Mouse (Mus musculus) MEL (cell line): ENCODE measurements around the gene Cops2. TPM values are rescaled to one million over a fixed set of nuclear protein-coding genes. Genes with fewer than 3 reads are reported as not detected.
A peak's percentile ranks its signal among the peaks of the same experiment; 100 is the strongest.

ENCODE experiments used
- DNase-seq: peaks from one replicate; pipeline ENCODE4 v3.0.0; 2011; ENCODE audit warnings: low read depth, low spot score
- H3K27ac ChIP-seq: 2 replicates; pipeline ENCODE4 v1.5.1; 2012; ENCODE audit warnings: low read depth, mild to moderate bottlenecking, control low read depth, low read length, moderate library complexity; ENCODE audit not compliant: control insufficient read depth
- H3K27me3 ChIP-seq, 2 experiments: fragments of 150-350 bp in 1 of 2; sonication (generic) in 1 of 2; 2 replicates each; pipeline ENCODE4 v1.6.1; 2012; ENCODE audit warnings: low read length in 2 of 2, mild to moderate bottlenecking in 2 of 2, improper control_type of control experiment in 1 of 2, moderate library complexity in 1 of 2; ENCODE audit not compliant: insufficient read depth in 2 of 2, control insufficient read depth in 1 of 2
- H3K36me3 ChIP-seq, 2 experiments: 2 replicates each; pipeline ENCODE4 v1.6.1; 2012 to 2014; ENCODE audit warnings: low read length in 2 of 2, improper control_type of control experiment in 1 of 2, inconsistent platforms in 1 of 2, mild to moderate bottlenecking in 1 of 2; ENCODE audit not compliant: insufficient read depth in 2 of 2, control insufficient read depth in 1 of 2
- H3K4me1 ChIP-seq, 2 experiments: fragments of 150-350 bp in 1 of 2; sonication (generic) in 1 of 2; 2 replicates each; pipeline ENCODE4 v1.6.1; 2012; ENCODE audit warnings: low read length in 2 of 2, improper control_type of control experiment in 1 of 2, mild to moderate bottlenecking in 1 of 2; ENCODE audit not compliant: insufficient read depth in 2 of 2, control insufficient read depth in 1 of 2
- H3K4me3 ChIP-seq, 2 experiments: fragments of 150-350 bp in 1 of 2; sonication (generic) in 1 of 2; 2 replicates each; pipeline ENCODE4 v1.5.1; 2012; ENCODE audit warnings: low read depth in 2 of 2, low read length in 2 of 2, mild to moderate bottlenecking in 2 of 2, moderate library complexity in 2 of 2, control low read depth in 1 of 2, improper control_type of control experiment in 1 of 2; ENCODE audit not compliant: control insufficient read depth in 1 of 2, insufficient read depth in 1 of 2
- H3K79me2 ChIP-seq: 2 replicates; pipeline ENCODE4 v1.6.1; 2012; ENCODE audit warnings: mild to moderate bottlenecking, low read length, moderate library complexity; ENCODE audit not compliant: control insufficient read depth, poor library complexity, insufficient read depth
- H3K9ac ChIP-seq: 2 replicates; pipeline ENCODE4 v1.6.1; 2012; ENCODE audit warnings: low read depth, mild to moderate bottlenecking, control low read depth, low read length, moderate library complexity; ENCODE audit not compliant: control insufficient read depth, poor library complexity, severe bottlenecking
- H3K9me3 ChIP-seq: fragments of 150-350 bp; sonication (generic); replicated peaks from 2 replicates; pipeline ENCODE4 v1.6.1; 2012; ENCODE audit warnings: mild to moderate bottlenecking, low read length, improper control_type of control experiment, moderate library complexity; ENCODE audit not compliant: insufficient read depth
- BHLHE40 ChIP-seq: IDR thresholded peaks from 2 replicates; pipeline ENCODE4 v1.6.1; 2012; ENCODE audit warnings: low read depth, mild to moderate bottlenecking, inconsistent platforms, low read length, improper control_type of control experiment, borderline replicate concordance
- CHD1 ChIP-seq: IDR thresholded peaks from 2 replicates; pipeline ENCODE4 v1.6.1; 2012; ENCODE audit warnings: low read depth, mild to moderate bottlenecking, inconsistent platforms, low read length, improper control_type of control experiment
- CHD2 ChIP-seq: IDR thresholded peaks from 2 replicates; pipeline ENCODE4 v1.6.1; 2011; ENCODE audit warnings: low read length, improper control_type of control experiment
- ETS1 ChIP-seq: IDR thresholded peaks from 2 replicates; pipeline ENCODE4 v1.6.1; 2012; ENCODE audit warnings: low read depth, mild to moderate bottlenecking, inconsistent platforms, low read length, improper control_type of control experiment, moderate library complexity
- GABPA ChIP-seq: IDR thresholded peaks from 2 replicates; pipeline ENCODE4 v1.6.1; 2012; ENCODE audit warnings: low read depth, mild to moderate bottlenecking, inconsistent platforms, low read length, improper control_type of control experiment, moderate library complexity
- GATA1 ChIP-seq: IDR thresholded peaks from 2 replicates; pipeline ENCODE4 v1.6.1; 2011; ENCODE audit warnings: low read depth, low read length, improper control_type of control experiment
- HCFC1 ChIP-seq: IDR thresholded peaks from 2 replicates; pipeline ENCODE4 v1.6.1; 2012; ENCODE audit warnings: low read depth, mild to moderate bottlenecking, inconsistent platforms, low read length, improper control_type of control experiment, moderate library complexity
- KAT2A ChIP-seq: conservative IDR thresholded peaks from 2 replicates; pipeline ENCODE4 v1.6.1; 2012; ENCODE audit warnings: low read depth, low read length, improper control_type of control experiment, inconsistent platforms
- MAZ ChIP-seq: IDR thresholded peaks from 2 replicates; pipeline ENCODE4 v1.6.1; 2012; ENCODE audit warnings: low read depth, mild to moderate bottlenecking, inconsistent platforms, low read length, improper control_type of control experiment
- MEF2A ChIP-seq: IDR thresholded peaks from 2 replicates; pipeline ENCODE4 v1.6.1; 2014; ENCODE audit warnings: low read depth, mild to moderate bottlenecking, inconsistent platforms, low read length, improper control_type of control experiment; ENCODE audit not compliant: poor library complexity, insufficient replicate concordance, severe bottlenecking; ENCODE audit errors: extremely low read depth
- MXI1 ChIP-seq: IDR thresholded peaks from 2 replicates; pipeline ENCODE4 v1.6.1; 2011; ENCODE audit warnings: mild to moderate bottlenecking, low read depth, low read length, improper control_type of control experiment
- MYB ChIP-seq: IDR thresholded peaks from 2 replicates; pipeline ENCODE4 v1.6.1; 2011; ENCODE audit warnings: mild to moderate bottlenecking, low read depth, low read length, improper control_type of control experiment
- MYC ChIP-seq: IDR thresholded peaks from 2 replicates; pipeline ENCODE4 v1.6.1; 2011; ENCODE audit warnings: low read depth, mild to moderate bottlenecking, low read length, improper control_type of control experiment, moderate library complexity
- NELFE ChIP-seq: IDR thresholded peaks from 2 replicates; pipeline ENCODE4 v1.6.1; 2011; ENCODE audit warnings: low read depth, low read length, improper control_type of control experiment
- NRF1 ChIP-seq: IDR thresholded peaks from 2 replicates; pipeline ENCODE4 v1.6.1; 2014; ENCODE audit warnings: low read depth, mild to moderate bottlenecking, inconsistent platforms, low read length, improper control_type of control experiment, moderate library complexity; ENCODE audit not compliant: poor library complexity, insufficient read depth, severe bottlenecking
- POLR2A ChIP-seq, 2 experiments: IDR thresholded peaks; 2 replicates each; pipeline ENCODE4 v1.6.1; 2011 to 2012; ENCODE audit warnings: low read length in 2 of 2, mild to moderate bottlenecking in 2 of 2, control low read depth in 1 of 2, improper control_type of control experiment in 1 of 2, low read depth in 1 of 2, moderate library complexity in 1 of 2; ENCODE audit not compliant: control insufficient read depth in 1 of 2, insufficient read depth in 1 of 2, poor library complexity in 1 of 2
- POLR2AphosphoS2 ChIP-seq: IDR thresholded peaks from 2 replicates; pipeline ENCODE4 v1.6.1; 2011; ENCODE audit warnings: low read length, improper control_type of control experiment
- POLR2AphosphoS5 ChIP-seq: IDR thresholded peaks from 2 replicates; pipeline ENCODE4 v1.6.1; 2012; ENCODE audit warnings: low read depth, borderline replicate concordance, mild to moderate bottlenecking, inconsistent platforms, low read length, moderate library complexity, mixed read lengths
- RAD21 ChIP-seq: IDR thresholded peaks from 2 replicates; pipeline ENCODE4 v1.6.1; 2011; ENCODE audit warnings: mild to moderate bottlenecking, low read depth, low read length, improper control_type of control experiment
- RCOR1 ChIP-seq: IDR thresholded peaks from 2 replicates; pipeline ENCODE4 v1.6.1; 2012; ENCODE audit warnings: low read depth, mild to moderate bottlenecking, inconsistent platforms, low read length, improper control_type of control experiment
- SIN3A ChIP-seq: IDR thresholded peaks from 2 replicates; pipeline ENCODE4 v1.6.1; 2012; ENCODE audit warnings: low read length, improper control_type of control experiment, inconsistent platforms
- SMC3 ChIP-seq: IDR thresholded peaks from 2 replicates; pipeline ENCODE4 v1.6.1; 2011; ENCODE audit warnings: low read depth, low read length, improper control_type of control experiment
- TAL1 ChIP-seq: IDR thresholded peaks from 2 replicates; pipeline ENCODE4 v1.6.1; 2012; ENCODE audit warnings: mild to moderate bottlenecking, inconsistent platforms, low read length, moderate library complexity, mixed read lengths
- TCF12 ChIP-seq: IDR thresholded peaks from 2 replicates; pipeline ENCODE4 v1.6.1; 2014; ENCODE audit warnings: low read depth, mild to moderate bottlenecking, inconsistent platforms, low read length, improper control_type of control experiment, moderate library complexity
- UBTF ChIP-seq: IDR thresholded peaks from 2 replicates; pipeline ENCODE4 v1.6.1; 2012; ENCODE audit warnings: low read depth, mild to moderate bottlenecking, inconsistent platforms, low read length, improper control_type of control experiment, moderate library complexity, borderline replicate concordance; ENCODE audit not compliant: insufficient read depth
- ZC3H11A ChIP-seq: IDR thresholded peaks from 2 replicates; pipeline ENCODE4 v1.6.1; 2012; ENCODE audit warnings: low read depth, mild to moderate bottlenecking, inconsistent platforms, low read length, improper control_type of control experiment
- ZMIZ1 ChIP-seq: IDR thresholded peaks from 2 replicates; pipeline ENCODE4 v1.6.1; 2012; ENCODE audit warnings: low read depth, mild to moderate bottlenecking, inconsistent platforms, low read length, improper control_type of control experiment, moderate library complexity
- ZNF384 ChIP-seq: IDR thresholded peaks from 2 replicates; pipeline ENCODE4 v1.6.1; 2012; ENCODE audit warnings: low read depth, mild to moderate bottlenecking, inconsistent platforms, low read length, improper control_type of control experiment
- polyA plus RNA-seq, 2 experiments: library from polyadenylated mRNA; stranded (reverse) in 1 of 2; unstranded in 1 of 2; fragments of >175 nt in 1 of 2; fragments of >200 nt in 1 of 2; gene quantifications; 2 replicates each; pipeline versions ENCODE4 v1.2.1 to v1.2.4; 2012; ENCODE audit warnings: low replicate concordance in 2 of 2, low read depth in 1 of 2; ENCODE audit not compliant: insufficient read length in 2 of 2, insufficient read depth in 1 of 2, missing spikeins in 1 of 2
- total RNA-seq: library from RNA; depleted of rRNA; stranded (reverse); fragments of 300-350 nt; gene quantifications from 2 replicates; pipeline ENCODE4 v1.2.3, GENCODE M21; 2012

Cops2 gene
- total and polyA plus RNA-seq, 3 experiments: 65.3 to 131 (median 66.2) TPM

- Histone ChIP-seq H3K36me3 (no peaks in the 10 kb centered on the region), H3K4me1 (peaks cover 0 to 2% of the 10 kb centered on the region in 2 experiments; a peak in 1 of 4 replicates), H3K27me3 (peaks cover 0 to 2% of the 10 kb centered on the region in 2 experiments; a peak in 2 of 4 replicates), H3K79me2 (no peaks in the 10 kb centered on the region), H3K9ac (no peak overlapping the region), H3K9me3 (no peaks in the 10 kb centered on the region), H3K27ac (no peak overlapping the region), H3K4me3 (no peak overlapping the region)
- TF ChIP-seq ZC3H11A (no peak), POLR2A (IDR thresholded peaks at IDR 0.05; ENCODE audit: control insufficient read depth in 1 of 2, insufficient read depth in 1 of 2, low read depth in 1 of 2, low read length in 2 of 2, poor library complexity in 1 of 2) (no peak), GABPA (no peak), CHD2 (no peak), CHD1 (no peak), UBTF (no peak)
- DNase-seq: no peak
Measured at GRCm38 (mm10) chr2:125801947-125802346, 57.0 kb downstream of the Cops2 start.

- no peak overlapping the region for H3K4me3 ChIP-seq
- no peak for DNase-seq
- H3K36me3 ChIP-seq: no peaks in the 10 kb centered on the region
- H3K79me2 ChIP-seq: no peaks in the 10 kb centered on the region
- H3K27ac ChIP-seq: no peak overlapping the region
- no peak overlapping the region for H3K9ac ChIP-seq
- H3K9me3 ChIP-seq: no peaks in the 10 kb centered on the region
- H3K27me3 ChIP-seq: peaks cover 0 to 2% of the 10 kb centered on the region in 2 experiments; a peak in 2 of 4 replicates
- peaks cover 0 to 2% of the 10 kb centered on the region in 2 experiments; a peak in 1 of 4 replicates for H3K4me1 ChIP-seq
- TF ChIP-seq RCOR1: no peak
- no peak for TF ChIP-seq HCFC1
- TF ChIP-seq ETS1: no peak
- TF ChIP-seq SMC3: no peak
- TF ChIP-seq NRF1: no peak
- no peak for TF ChIP-seq TCF12
- TF ChIP-seq MXI1: no peak
- TF ChIP-seq ZNF384: no peak
- TF ChIP-seq BHLHE40: no peak
Measured at GRCm38 (mm10) chr2:125801038-125801437, 57.9 kb downstream of the Cops2 start.

GRCm38 (mm10) chr2:125800428-125800827 lies 58.5 kb downstream of the Cops2 start:
- Histone ChIP-seq H3K79me2 (no peaks in the 10 kb centered on the region), H3K4me1 (peaks cover 0 to 2% of the 10 kb centered on the region in 2 experiments; a peak in 1 of 4 replicates), H3K4me3 (no peak overlapping the region), H3K27me3 (peaks cover 0 to 2% of the 10 kb centered on the region in 2 experiments; a peak in 2 of 4 replicates), H3K9ac (no peak overlapping the region), H3K27ac (no peak overlapping the region), H3K9me3 (no peaks in the 10 kb centered on the region), H3K36me3 (no peaks in the 10 kb centered on the region)
- no peak for TF ChIP-seq UBTF
- TF ChIP-seq ZMIZ1: no peak
- no peak for TF ChIP-seq GATA1
- TF ChIP-seq RAD21: no peak
- TF ChIP-seq TCF12: no peak
- no peak for TF ChIP-seq KAT2A
- no peak for TF ChIP-seq MXI1
- no peak for TF ChIP-seq SIN3A
- TF ChIP-seq MEF2A: no peak
- TF ChIP-seq POLR2AphosphoS5: no peak
- no peak for TF ChIP-seq MAZ
- no peak for TF ChIP-seq NRF1
- no peak for TF ChIP-seq TAL1
- no peak for TF ChIP-seq POLR2AphosphoS2
- no peak for TF ChIP-seq NELFE
- no peak for TF ChIP-seq MYB
- no peak for TF ChIP-seq MYC
- peak; percentile 32 for DNase-seq
